Mouse (Mus musculus): ENCODE results near the gene Smco3. TPM values are rescaled to one million over a fixed set of nuclear protein-coding genes. Genes with fewer than 3 reads are reported as not detected.
"Not testable (repeated sequence)": the region's sequence is repeated elsewhere in the genome, so short reads cannot be mapped to it uniquely, and the experiment has no call there.

Smco3 gene
- 0.57 and 0.74 TPM in 2 replicates for polyA plus RNA-seq (2012; ENCODE audit: insufficient read depth, insufficient read length, missing spikeins)

GRCm38 (mm10) chr6:136835352-136835751 lies at the start of gene Smco3:
Gene Smco3, minus strand, starts transcription at chr6:136835452.
- H3K4me1 ChIP-seq (ENCODE audit: control insufficient read depth, insufficient read depth, low read length): peaks cover 25% of the 10 kb centered on the region
- H3K27ac ChIP-seq (ENCODE audit: insufficient read depth, low read depth, low read length): no peak within 1 kb of the TSS
- TF ChIP-seq CTCF (IDR thresholded peaks at IDR 0.05; ENCODE audit: low read depth, low read length): no peak
- no peak for TF ChIP-seq POLR2A (IDR thresholded peaks at IDR 0.05; ENCODE audit: borderline replicate concordance, low read depth, low read length)
- no peak within 1 kb of the TSS for H3K4me3 ChIP-seq (ENCODE audit: insufficient read depth, low read length)

- not testable (repeated sequence) for H3K4me3 ChIP-seq (ENCODE audit: insufficient read depth, low read length); H3K27ac ChIP-seq (ENCODE audit: insufficient read depth, low read depth, low read length); H3K4me1 ChIP-seq (ENCODE audit: control insufficient read depth, insufficient read depth, low read length)
Measured at GRCm38 (mm10) chr6:136884766-136885165, 49.5 kb upstream of the Smco3 start.

DNA sequence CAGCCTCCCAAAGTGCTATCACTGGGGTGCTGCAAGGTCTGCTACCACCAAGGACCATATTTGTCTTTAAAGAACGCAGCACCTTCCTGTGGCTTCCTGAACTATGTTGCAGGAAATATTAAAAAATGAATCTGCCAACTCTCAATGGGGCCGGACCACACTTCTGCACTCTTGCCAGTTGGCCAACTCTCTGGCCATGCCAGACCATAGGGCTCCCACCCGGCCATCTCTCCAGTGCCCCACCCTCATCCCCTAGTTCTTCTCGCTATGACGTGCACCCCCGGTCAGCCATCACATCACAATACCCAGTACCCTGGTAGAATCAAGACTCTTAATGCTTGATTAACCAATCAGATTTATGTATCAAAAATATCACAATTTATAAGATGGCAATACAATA lies 48.7 kb upstream of the Smco3 start:
- H3K27ac ChIP-seq (ENCODE audit: insufficient read depth, low read depth, low read length): no peak overlapping the region
- no peaks in the 10 kb centered on the region for H3K4me1 ChIP-seq (ENCODE audit: control insufficient read depth, insufficient read depth, low read length)
- no peak overlapping the region for H3K4me3 ChIP-seq (ENCODE audit: insufficient read depth, low read length)
- TF ChIP-seq POLR2A (IDR thresholded peaks at IDR 0.05; ENCODE audit: borderline replicate concordance, low read depth, low read length): no peak
- no peak for TF ChIP-seq CTCF (IDR thresholded peaks at IDR 0.05; ENCODE audit: low read depth, low read length)

- no peaks in the 10 kb centered on the region for H3K4me1 ChIP-seq (ENCODE audit: control insufficient read depth, insufficient read depth, low read length)
- no peak overlapping the region for H3K27ac ChIP-seq (ENCODE audit: insufficient read depth, low read depth, low read length)
- TF ChIP-seq POLR2A (IDR thresholded peaks at IDR 0.05; ENCODE audit: borderline replicate concordance, low read depth, low read length): no peak
- TF ChIP-seq CTCF (IDR thresholded peaks at IDR 0.05; ENCODE audit: low read depth, low read length): no peak
- no peak overlapping the region for H3K4me3 ChIP-seq (ENCODE audit: insufficient read depth, low read length)
Measured at GRCm38 (mm10) chr6:136883431-136883915, 48.2 kb upstream of the Smco3 start.

GRCm38 (mm10) chr6:136881678-136882077 lies 46.4 kb upstream of the Smco3 start:
- no peak for TF ChIP-seq CTCF (IDR thresholded peaks at IDR 0.05; ENCODE audit: low read depth, low read length)
- no peak for TF ChIP-seq POLR2A (IDR thresholded peaks at IDR 0.05; ENCODE audit: borderline replicate concordance, low read depth, low read length)

GRCm38 (mm10) chr6:136875670-136876069 lies 40.4 kb upstream of the Smco3 start, which contains the start of gene Mgp:
Gene Mgp, minus strand, starts transcription at chr6:136875823.
- Histone ChIP-seq H3K27ac (ENCODE audit: insufficient read depth, low read depth, low read length) (no peak within 1 kb of the TSS), H3K4me3 (ENCODE audit: insufficient read depth, low read length) (no peak within 1 kb of the TSS), H3K4me1 (ENCODE audit: control insufficient read depth, insufficient read depth, low read length) (0 out of 2 replicates have a peak, but pooled peaks cover 2% of the 10 kb centered on the region)
- TF ChIP-seq POLR2A (IDR thresholded peaks at IDR 0.05; ENCODE audit: borderline replicate concordance, low read depth, low read length): no peak
- no peak for TF ChIP-seq CTCF (IDR thresholded peaks at IDR 0.05; ENCODE audit: low read depth, low read length)

More at GRCm38 (mm10) chr6:136881678-136882077, 46.4 kb upstream of the Smco3 start:
- no peaks in the 10 kb centered on the region for H3K4me1 ChIP-seq (ENCODE audit: control insufficient read depth, insufficient read depth, low read length)
- no peak overlapping the region for H3K4me3 ChIP-seq (ENCODE audit: insufficient read depth, low read length)
- H3K27ac ChIP-seq (ENCODE audit: insufficient read depth, low read depth, low read length): no peak overlapping the region

DNA sequence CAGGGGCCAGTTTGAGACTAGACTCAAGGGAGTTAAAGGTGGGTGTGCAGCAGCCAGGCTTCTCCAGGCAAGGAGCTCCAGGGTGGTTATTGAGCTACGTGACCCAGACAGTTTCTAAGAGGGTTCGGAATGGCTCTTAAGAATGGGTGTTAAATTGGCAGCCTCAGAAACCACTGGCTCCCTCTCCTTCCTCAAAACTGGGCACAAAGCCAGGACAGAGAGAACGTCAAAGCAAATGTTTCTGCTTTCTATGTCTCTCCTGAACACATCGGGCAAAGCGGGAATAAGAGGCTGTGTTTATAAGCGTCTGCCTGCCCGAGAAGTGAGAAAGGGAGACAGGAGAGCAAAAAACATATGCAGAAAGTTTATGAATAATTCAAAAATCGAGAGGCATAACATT lies 39.3 kb upstream of the Smco3 start:
- 0 out of 2 replicates have a peak, but pooled peaks cover 2% of the 10 kb centered on the region for H3K4me1 ChIP-seq (ENCODE audit: control insufficient read depth, insufficient read depth, low read length)
- H3K4me3 ChIP-seq (ENCODE audit: insufficient read depth, low read length): no peak overlapping the region
- no peak overlapping the region for H3K27ac ChIP-seq (ENCODE audit: insufficient read depth, low read depth, low read length)
- no peak for TF ChIP-seq CTCF (IDR thresholded peaks at IDR 0.05; ENCODE audit: low read depth, low read length)
- no peak for TF ChIP-seq POLR2A (IDR thresholded peaks at IDR 0.05; ENCODE audit: borderline replicate concordance, low read depth, low read length)

GRCm38 (mm10) chr6:136868921-136869320 lies 33.7 kb upstream of the Smco3 start:
- H3K27ac ChIP-seq (ENCODE audit: insufficient read depth, low read depth, low read length): no peak overlapping the region
- H3K4me3 ChIP-seq (ENCODE audit: insufficient read depth, low read length): no peak overlapping the region
- H3K4me1 ChIP-seq (ENCODE audit: control insufficient read depth, insufficient read depth, low read length): no peaks in the 10 kb centered on the region
- no peak for TF ChIP-seq CTCF (IDR thresholded peaks at IDR 0.05; ENCODE audit: low read depth, low read length)
- TF ChIP-seq POLR2A (IDR thresholded peaks at IDR 0.05; ENCODE audit: borderline replicate concordance, low read depth, low read length): no peak

GRCm38 (mm10) chr6:136866150-136866549 lies 30.9 kb upstream of the Smco3 start:
- TF ChIP-seq POLR2A (IDR thresholded peaks at IDR 0.05; ENCODE audit: borderline replicate concordance, low read depth, low read length): no peak
- no peak for TF ChIP-seq CTCF (IDR thresholded peaks at IDR 0.05; ENCODE audit: low read depth, low read length)

DNA sequence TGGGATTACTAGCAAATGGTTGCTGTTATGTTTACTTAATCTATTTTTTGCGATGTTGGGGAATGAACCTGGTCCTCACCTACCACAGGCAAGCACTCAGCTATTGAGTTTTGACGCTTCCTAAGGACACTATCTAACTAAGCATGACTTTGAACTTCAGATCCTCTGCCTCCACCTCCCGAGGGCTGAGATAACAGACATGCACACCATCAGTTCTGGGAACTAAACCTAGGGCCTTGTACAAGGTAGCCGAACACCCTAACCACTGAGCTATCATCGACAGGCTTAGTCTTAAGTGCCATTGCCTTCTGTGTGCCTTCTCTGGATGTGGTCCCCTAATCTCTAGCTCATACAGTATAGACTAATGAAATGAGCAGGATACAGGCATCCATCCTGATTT lies 30.1 kb upstream of the Smco3 start:
- H3K4me1 ChIP-seq (ENCODE audit: control insufficient read depth, insufficient read depth, low read length): peaks cover 2% of the 10 kb centered on the region; the same call in 1 of the 2 replicates
- no peak overlapping the region for H3K4me3 ChIP-seq (ENCODE audit: insufficient read depth, low read length)
- no peak overlapping the region for H3K27ac ChIP-seq (ENCODE audit: insufficient read depth, low read depth, low read length)
- TF ChIP-seq POLR2A (IDR thresholded peaks at IDR 0.05; ENCODE audit: borderline replicate concordance, low read depth, low read length) (no peak), CTCF (IDR thresholded peaks at IDR 0.05; ENCODE audit: low read depth, low read length) (no peak)

More at GRCm38 (mm10) chr6:136866150-136866549, 30.9 kb upstream of the Smco3 start:
- H3K27ac ChIP-seq (ENCODE audit: insufficient read depth, low read depth, low read length): no peak overlapping the region
- no peak overlapping the region for H3K4me3 ChIP-seq (ENCODE audit: insufficient read depth, low read length)
- peaks cover 1% of the 10 kb centered on the region; the same call in 1 of the 2 replicates for H3K4me1 ChIP-seq (ENCODE audit: control insufficient read depth, insufficient read depth, low read length)

Measured in bone marrow macrophage, adult 2 months (primary cell).